Mouse (Mus musculus) cerebellum, postnatal 25 days (tissue): Measurements from ENCODE around the gene Rnase10.
A peak's percentile ranks its signal among the peaks of the same experiment; 100 is the strongest.
"Not testable (repeated sequence)": the region's sequence is repeated elsewhere in the genome, so short reads cannot be mapped to it uniquely, and the experiment has no call there.

ENCODE experiments used
- DNase-seq, 2 experiments: peaks; one replicate each; pipeline ENCODE4 v3.0.0; 2021; ENCODE audit warnings: mixed read lengths in 2 of 2

Rnase10 gene

DNA sequence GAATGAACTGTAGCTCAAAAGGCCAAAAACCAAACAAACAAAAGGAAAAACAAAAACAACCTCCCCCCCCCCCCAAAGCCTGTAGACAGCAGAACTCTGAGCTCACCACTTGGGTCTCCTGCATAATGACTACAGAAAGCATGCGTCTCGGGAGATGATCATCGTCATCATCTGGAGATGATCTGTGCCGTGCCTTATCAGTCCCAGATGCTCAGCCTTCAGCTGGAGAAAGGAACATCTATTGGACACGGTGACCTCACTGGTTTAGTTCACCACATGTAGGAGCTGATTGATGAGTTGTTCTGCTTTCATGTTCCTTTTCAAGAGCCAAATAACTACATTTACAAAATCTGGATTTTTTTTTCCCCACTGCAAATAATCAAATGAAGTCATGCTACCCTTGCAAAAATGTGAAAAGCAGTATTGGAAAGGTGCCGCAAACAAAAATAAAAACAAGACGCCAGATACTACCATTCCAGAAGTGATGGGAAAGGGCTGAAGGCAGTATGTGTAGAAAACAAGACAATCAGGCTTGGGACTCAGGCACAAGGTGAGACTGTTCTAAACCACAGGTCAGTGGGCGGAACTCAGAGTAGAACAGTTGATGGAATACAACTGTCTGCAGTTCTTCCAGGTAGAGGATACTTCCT, at the start of gene Rnase10:
Rnase10 (plus strand) TSS at position 600 of the 650 bp plus-strand sequence.
- no peak for DNase-seq

DNA sequence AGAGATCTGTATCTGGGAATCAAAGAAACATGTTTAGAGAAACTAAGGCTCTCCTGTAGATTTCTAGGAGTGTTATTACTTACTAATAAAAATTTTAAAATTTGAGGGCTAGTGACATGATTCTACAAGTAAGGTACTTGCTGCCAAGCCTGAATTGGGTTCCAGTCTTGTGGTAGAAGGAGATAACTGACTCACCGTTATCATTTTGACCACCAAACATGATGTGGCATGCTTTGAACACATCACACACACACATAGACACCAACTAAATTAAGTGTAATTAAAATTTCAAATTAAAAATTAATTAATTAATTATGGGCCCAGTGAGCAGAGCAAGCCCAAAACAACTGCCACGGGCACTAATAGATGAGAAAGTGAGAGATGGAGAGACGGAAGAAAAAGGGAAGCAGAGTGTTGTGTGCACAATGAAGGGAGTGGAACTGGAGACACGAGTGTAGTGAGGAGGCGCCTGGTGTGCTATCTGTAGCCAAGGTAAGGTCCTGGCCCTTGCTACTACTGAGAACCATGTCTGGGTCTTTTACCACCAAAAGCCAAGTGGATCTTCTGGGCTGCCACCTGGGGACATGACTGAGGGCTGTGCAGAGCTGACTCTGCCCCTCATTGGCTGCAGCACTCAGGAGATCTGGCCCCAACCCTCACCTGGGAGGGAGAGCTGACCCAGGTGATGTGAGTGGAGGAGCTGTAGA, 49.1 kb upstream of the Rnase10 start:
- not testable (repeated sequence) for DNase-seq

DNA sequence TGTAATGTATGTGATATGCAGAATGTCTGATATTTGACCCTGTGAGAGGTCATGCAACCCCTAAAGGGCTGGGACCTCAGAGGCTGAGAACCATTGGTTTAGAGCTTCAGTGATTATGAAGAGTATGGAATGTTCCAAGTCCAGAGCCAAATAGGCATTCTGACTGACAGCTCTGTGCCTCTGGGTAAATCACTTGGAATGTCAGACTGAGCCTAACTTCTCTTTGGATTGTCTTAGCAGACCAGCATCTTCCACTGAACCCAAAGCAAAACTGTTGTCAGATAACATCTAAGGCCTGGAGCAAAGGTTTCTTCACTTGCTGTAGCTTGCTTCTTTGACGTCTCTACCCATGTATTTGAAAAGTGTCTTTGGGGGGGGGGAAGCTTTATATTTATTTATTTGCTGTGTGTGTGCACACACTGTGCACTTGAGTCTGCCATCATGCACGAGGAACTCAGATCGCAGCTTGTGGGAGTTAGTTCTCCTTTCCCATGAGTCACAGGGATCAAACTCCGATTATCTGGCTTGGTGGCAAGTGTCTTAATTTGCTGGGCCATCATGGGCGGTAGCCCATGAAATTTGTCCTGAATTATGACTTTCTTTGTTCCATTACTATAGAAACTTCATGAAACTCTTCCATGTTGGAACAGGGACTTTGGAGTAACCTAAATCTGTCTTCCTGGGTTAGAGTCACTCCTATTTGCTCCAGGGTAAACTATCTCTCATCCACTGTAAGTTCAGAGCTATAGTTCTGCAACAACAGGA, 39.2 kb upstream of the Rnase10 start:
- DNase-seq = no peak

DNA sequence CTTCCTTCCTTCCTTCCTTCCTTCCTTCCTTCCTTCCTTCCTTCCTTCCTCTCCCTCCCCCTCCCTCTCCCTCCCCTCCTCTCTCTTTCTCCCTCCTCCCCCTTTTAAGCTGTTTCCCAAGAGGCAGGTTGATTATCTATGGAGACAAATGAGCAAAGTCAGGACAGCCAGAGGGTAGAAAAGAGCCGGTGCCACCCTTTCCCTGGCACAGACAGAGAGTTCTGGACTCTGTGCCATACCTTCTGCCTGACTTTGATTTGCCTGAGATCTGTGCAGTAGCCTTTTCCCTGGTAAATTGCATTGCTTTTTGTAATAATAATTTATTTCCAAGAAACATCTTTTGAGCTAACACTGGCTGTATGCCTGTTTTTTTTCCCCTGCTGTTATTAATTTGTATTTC, 38.5 kb upstream of the Rnase10 start:
- DNase-seq = no peak

DNA sequence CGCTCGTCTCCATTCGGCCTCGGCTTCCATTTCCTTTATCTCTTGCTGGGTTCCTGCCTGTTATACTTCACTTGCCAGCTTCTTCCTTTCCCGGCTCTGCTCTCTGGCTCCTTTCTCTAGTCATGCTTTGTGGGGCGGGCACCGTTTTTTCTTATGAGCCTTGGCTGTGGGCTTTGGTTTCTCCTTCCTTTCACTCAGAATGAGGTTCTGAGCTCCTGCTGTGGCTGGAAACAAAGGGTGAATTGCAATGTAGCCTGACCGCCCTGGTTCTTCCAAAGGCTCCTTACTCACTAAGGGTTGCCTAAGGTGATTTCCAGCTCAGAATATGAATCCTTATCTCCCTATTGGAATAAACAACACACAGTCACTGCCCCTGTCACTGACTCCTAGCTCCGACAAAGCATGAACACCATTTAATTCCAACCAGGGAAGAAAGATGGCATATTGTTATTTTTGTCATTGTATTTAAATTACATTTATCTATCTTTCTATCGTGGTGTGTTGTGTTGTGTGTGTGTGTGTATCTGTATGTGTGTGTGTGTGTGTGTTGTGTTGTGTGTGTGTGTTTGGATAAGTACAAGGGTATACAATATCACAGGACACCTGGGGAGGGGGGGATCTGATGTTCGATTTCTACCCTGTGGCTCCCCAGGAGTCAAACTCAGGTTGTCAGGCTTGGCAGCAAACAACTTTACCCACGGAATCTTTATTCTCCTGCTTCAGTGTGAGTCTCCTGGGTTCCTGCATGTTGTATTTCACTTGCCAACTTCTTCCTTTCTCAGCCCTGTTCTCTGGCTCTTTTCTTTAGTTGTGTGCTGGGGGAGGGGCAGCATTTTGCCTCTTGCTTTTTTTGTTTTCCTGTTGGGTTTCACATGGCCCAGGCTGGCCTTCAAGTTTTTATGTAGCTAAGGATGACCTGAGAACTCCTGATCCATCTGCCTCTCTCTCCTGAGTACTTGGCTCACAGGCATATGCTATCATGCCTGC, 37.7 kb upstream of the Rnase10 start:
- DNase-seq = peak; percentile 30 to 52

DNA sequence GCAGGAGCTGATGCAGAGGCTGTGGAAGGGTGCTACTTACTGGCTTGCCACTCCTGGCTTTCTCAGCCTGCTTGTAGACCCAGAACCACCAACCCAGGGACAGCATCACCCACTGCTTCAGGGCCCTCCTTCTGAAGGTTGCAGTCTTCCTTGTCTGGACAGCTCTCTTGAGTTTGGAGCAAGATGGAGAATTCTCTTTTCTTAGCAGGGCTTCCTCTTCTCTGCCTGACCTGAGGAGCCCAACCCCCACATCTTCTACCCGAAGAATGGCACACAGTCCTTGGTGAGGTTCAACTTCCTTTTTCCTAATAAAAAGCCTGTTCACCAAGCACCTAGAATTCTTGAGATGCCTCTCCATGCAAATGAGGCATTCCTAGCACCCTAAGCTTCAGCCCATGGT, 36.7 kb upstream of the Rnase10 start:
- DNase-seq = no peak

DNA sequence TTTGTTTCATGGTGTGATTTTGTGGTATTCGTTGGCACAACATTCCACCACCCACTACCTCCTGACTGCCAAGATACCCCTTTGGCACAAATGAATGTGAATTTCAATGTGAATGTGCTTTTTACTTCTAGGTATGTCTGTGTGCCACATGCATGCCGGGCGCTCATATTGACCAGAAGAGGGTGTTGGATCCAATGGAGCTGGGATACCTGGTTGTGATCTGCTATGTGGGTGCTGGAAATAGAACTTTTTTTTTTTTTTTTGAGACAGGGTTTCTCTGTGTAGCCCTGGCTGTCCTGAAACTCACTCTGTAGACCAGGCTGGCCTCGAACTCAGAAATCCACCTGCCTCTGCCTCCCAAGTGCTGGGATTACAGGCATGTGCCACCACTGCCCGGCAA, 34.5 kb upstream of the Rnase10 start:
- DNase-seq = not testable (repeated sequence)

DNA sequence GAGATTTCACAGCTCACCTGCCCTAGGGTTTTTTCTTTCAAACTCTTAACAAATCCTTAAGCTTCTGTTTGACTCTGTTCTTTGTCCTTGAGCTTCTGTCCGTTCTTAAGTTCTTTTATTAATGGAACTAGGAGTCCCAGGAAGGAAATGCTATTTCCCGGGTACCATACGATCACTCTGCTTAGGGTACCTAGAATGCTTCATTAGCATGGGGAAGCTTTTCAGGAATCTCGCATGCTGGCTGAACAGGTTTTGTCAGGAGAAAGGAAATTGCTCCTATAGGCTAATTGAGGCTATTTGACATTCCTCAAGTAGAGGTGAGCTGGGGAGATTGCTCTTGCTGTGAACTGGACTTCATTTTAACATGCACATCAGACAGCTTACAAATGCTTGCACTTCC, 33.9 kb upstream of the Rnase10 start:
- DNase-seq = no peak

DNA sequence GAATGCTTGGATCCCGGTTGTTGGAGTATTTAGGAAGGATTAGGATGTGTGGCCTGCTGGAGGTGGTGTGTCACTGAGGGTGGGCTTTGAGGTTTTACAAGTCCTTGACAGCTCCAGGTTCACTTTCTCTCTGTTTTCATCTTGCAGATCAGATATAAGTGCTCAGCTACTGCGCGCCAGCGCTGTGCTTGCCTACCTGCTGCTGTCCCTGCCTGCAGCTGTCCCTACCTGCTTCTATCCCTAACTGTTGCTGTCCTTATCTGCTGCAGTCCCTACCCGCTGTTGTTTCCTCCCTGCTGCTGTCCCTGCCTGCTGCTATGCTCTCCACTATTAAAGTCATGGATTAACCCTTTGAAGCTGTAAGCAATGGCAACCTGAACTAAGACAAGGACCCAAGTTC, 32.5 kb upstream of the Rnase10 start:
- DNase-seq = no peak

DNA sequence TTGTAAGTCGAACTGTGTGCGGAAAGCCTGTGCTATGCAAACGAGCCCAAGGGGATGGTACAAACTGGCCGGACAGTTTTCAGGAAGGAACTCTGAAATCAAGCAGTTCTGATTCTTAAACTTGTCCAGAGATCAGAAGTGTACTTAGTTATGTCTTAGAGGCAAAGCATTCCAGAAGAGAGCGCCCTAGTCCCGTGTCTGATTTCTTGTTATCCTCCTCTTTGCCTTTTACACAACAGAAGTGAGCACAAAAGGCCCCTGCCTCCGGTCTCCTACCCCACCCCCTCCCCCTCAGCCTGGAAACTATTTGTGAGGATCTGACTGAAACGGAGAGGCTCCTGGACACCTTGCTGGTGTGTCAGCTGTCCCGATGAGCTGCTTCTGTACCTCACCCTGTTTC, 30.9 kb upstream of the Rnase10 start:
- no peak for DNase-seq

DNA sequence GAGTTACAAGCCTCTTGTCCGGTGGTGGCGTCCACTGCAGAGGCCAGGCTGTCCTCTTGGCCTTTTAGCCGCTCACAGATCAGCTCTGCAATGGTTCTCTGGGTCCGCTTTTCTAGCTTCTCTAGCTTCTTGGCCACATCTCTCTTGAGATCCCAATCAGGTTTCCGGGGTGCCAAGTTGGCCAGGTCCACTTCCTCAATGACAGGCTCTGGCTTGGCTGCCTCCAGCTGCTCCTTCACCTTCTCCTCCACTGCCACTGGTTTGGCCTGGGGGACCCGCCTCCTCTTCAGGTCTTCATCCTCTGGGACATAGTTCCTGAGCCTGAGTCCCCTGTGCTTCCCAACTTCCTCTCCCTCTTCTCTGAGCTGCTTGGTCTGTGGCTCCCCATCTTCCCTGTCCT, 29.1 kb upstream of the Rnase10 start:
- not testable (repeated sequence) for DNase-seq

DNA sequence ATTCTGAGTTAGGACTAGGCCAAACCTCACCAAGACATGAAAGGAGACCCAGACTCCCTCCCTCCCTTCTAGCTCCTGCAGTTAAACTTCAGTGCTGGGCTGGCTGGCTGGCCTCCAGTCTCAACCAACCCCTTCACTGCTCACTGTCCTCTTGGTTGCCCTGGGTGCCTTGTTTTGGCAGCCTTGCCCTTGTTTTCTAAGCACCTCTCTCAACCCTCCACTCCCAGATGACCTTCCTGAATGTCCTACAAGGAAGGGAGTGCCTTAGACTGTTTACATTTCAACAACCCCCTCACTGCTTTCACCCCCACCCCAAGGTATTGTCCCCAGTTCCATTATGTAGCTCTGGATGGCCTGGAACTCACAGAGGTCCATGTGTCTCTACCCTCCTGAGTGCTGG, 27.9 kb upstream of the Rnase10 start:
- no peak for DNase-seq

DNA sequence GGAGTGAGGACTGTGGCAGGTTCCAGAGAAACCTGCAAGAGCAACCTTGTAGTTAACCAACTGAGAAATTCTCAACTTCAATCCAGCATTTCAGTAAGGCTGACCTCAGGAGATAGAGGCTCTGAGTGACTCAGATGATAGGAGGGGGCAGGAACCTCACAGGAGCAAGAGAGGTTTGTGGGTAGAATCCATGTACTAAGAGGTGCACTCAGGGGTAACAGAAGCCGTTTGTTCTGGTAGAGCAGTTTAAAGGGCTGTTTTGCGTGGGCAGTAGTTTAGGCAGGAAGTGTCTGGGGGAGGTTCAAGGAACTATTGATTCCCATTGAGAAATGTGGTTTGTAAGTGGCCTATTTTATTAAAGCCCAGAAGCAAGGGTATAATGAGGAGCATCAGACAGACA, 26.3 kb upstream of the Rnase10 start:
- no peak for DNase-seq

DNA sequence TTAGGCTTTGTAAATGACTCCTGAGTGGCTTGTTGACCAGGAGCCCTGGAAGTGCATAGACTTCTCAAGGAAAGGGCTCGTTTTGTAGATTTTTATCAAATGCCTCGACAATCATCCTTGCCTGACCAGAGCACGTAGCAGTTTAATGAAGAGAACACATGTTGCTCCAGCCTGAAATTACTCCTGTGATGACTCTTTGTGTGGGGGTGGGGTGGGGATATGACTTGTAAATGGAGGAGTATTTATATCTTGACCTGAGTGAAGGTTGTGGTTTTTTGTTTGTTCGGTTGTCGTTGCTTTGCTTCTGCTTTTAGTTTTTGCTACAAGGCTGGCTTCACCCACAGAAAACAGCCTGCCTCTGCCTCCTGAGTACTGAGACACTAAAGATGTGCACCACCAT, 25.7 kb upstream of the Rnase10 start:
- no peak for DNase-seq

DNA sequence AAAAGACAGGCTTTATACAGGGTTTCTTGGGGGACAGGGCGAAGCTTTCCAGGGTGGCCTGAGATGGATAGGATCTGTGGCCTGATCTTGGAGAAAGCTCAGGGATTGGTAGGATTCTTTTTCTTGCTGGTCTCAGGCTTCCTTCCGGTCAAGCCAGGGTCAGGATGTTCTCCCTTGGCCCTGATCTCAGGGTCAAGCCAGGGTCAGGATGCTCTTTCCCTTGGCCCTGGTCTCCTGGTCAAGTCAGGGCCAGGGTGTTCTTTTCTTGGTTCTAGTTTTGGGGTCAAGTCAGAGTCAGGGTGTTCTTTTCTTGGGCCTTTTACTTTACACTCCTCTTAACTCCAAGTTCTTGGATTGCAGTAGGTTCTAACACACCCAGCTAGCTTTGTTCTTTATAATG, 19.9 kb upstream of the Rnase10 start:
- no peak for DNase-seq

DNA sequence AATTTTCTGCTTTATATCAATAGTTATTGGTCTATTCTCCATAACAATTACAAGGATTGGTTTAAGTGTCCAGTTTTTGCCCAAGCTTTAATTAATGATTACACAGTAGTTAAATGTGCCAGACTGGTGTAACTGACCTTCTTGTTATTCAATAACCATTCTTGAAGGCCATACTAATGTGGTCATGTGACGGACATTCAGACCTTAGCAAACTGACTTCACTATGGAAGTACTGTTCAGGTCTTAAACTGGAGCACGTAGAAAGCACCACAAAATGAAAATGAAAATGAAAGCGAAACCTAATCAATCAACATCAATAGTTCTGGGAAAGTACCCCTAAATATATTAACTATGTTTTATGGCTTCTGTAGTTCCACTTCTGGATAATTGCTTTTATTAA, 16.5 kb upstream of the Rnase10 start:
- no peak for DNase-seq

DNA sequence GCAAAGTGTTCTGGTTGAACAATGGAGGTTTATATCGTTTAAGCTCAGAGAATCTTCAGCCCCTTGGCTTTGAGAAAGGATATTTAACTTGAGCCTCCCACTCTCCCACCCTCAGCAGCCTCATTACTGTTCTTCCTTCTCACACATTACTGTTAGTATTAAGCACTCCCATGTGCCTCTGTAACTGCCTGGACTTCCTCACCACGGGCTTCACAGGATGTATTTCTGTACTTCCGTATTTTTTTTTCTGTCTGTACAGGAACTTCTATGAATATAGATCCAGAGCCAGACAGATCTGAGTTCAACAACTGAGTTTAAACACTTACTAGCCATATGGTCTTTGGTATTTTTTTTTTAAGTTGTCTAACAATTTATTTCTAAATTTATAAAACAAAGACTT, 10.5 kb upstream of the Rnase10 start:
- DNase-seq = no peak

DNA sequence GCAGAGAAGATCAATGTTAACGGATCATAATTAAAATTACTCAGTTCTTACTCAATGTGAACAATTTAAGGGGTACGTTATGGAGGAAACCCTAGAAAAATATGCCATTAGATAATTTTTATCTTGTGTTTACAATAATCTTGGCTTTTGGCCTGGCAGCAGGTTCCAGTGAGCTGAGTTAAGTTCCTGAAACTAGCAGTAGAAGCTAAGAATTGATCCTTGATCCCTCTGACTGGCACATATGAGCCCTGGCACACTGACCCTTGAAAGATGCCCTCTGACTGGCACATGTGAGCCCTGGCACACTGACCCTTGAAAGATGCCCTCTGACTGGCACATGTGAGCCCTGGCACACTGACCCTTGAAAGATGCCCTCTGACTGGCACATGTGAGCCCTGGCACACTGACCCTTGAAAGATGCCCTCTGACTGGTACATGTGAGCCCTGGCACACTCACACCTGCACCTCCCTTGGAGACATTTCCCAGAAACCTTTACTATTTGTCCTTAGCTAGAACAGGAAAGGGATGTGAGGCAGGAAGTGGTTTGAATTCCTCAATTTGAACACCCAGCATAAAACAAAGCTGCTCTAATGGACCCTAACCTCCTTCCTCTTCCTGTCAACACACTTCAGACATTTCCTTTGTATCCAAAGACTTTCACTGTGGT, 9.4 kb upstream of the Rnase10 start:
- no peak for DNase-seq

DNA sequence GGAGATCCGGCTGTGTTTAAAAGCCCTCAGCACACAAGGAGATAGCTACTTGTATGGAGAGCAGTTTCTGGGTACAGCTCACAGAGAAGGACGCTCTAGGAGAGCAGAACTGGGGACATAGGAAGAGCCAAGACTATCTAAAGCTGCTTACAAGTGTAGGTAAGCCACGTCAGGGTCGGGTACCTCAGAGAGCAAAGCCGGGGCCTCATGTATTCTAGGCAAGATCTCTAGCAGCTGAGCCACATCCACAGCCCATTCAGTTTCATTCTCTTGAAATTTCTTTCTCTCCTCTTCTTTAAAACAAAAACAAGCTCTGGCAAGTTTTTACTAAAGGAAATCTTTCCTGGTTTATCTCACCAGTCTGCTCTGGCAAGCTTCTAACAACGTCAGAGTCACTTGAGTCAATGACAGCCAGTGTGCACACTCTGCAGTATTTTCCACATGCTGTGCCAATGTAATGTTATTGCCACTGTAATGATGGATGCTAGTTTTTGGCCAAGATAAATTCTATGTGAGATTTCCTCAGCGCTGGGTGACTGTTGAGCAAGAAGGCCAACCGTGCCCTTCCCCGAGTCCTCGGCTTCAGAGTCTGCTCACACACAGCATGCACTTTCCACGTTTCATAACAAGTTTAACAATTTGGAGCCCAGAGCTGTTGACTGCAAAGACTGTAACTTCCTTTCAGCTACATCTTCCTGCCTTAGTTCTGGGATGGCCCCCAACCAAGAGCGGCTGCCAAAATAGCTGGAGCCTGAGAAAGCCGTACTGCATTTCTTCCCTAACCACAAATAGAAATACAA, 563 bp downstream of the Rnase10 start:
- no peak for DNase-seq

DNA sequence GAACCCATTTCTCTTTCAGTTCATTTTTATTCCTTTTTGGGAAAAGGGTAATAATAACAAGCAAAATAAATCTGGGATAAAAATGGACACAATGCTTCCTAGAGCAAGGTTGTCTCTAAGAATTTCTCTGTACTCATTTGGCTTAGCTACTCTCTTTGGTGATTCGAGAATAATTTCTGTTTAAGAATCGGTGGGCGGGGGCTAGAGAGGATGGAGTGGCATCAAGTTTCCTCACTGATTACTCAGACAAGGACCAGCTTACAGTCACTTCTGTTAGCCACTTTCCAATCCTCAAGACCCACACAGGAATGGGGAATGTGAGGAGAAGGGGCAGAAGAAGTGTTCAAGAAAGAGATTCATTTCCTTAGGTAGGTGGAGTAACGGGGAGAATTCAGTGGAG, 1.2 kb downstream of the Rnase10 start:
- DNase-seq = no peak

DNA sequence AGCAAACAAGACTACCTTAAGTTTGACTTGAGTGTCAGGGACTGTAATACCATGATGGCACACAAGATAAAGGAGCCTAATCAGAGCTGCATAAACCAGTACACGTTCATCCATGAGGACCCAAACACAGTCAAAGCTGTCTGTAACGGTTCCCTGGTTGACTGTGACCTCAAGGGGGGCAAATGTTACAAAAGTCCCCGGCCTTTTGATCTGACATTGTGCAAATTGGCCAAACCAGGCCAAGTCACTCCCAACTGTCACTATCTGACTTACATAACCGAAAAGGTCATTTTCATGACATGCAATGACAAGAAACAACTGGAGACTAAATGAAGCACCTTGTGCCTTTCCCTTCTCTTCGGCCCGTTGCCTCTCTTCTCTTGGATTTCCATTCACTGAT, 2.0 kb downstream of the Rnase10 start:
- no peak for DNase-seq
